In the genomic region with DNA sequence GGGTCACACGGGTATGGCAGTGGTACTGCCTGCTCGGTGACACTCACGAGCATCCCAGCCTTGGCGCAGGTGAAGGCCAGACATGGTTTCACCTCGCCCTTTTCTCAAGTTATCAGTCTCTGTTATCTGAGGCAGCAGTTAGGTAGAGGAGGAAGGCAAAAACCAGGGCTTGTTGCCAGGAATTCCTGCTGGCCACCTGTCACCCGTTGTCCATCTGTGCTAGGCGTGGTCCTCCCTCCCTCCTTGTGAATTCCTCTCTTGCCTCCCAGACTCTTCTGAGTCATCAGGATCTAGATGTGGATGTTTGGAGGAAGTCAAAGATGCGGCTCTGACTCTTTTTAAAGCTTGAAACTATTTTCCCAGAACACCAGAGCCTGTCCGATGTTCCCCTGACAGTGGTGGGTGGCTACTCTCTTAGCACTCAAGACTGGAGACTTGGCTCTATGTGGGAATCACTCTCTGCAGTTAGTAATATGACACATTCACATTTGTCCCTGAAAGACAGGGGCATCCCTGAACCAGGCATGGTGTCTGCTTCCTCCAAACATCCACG, we compare ENCODE assay signal across 27 mouse cellular contexts. TPM values are rescaled to one million over a fixed set of nuclear protein-coding genes. Genes with fewer than 3 reads are reported as not detected.
DNase-seq lines count a peak whose midpoint lies in the region; ATAC-seq and TF ChIP-seq lines count a peak whose summit lies in the region.
"Had no signal": no experiment of that assay in that cellular context is flagged by ENCODE, and none has a peak within 500 bp of the region (broad histone marks: within the 10 kb centered on the region; RNA-seq: fewer than 3 reads in every experiment).

No protein-coding gene starts in this region.

- H3K9ac ChIP-seq in ES-Bruce4 (ENCODE audit: low read depth, poor library complexity, severe bottlenecking): no peak overlapping the region
- H3K9ac ChIP-seq in kidney, embryonic 14.5 days (ENCODE audit: low read depth, low read length): no peak overlapping the region
- H3K9ac ChIP-seq: embryonic facial prominence, embryonic 12.5 days; hindbrain, embryonic 13.5 days; neural tube, embryonic 13.5 days had no signal

- 81% methylated on average over 10 of the region's 10 CpGs for WGBS in kidney, embryonic 14.5 days
- 74% methylated on average over 10 of the region's 10 CpGs for WGBS in heart, embryonic 10.5 days

- intact Hi-C loops in left cerebral cortex, postnatal 25 days (cut with DNase I): no loop called here
- intact Hi-C loops in left cerebral cortex, postnatal 10 days (cut with DNase I): loop anchor here (10.0 kb wide), 1 partner anchor 143 kb away; a partner anchor contains a TSS

- no peaks in the 10 kb centered on the region for H3K36me3 ChIP-seq in ES-Bruce4 (ENCODE audit: control insufficient read depth, insufficient read depth, low read length, poor library complexity, severe bottlenecking)
- H3K36me3 ChIP-seq in kidney, embryonic 14.5 days (ENCODE audit: control insufficient read depth, insufficient read depth, low read length): no peaks in the 10 kb centered on the region
- no peaks in the 10 kb centered on the region for H3K36me3 ChIP-seq in heart, embryonic 10.5 days
- H3K36me3 ChIP-seq: embryonic facial prominence, embryonic 12.5 days; hindbrain, embryonic 13.5 days; neural tube, embryonic 13.5 days had no signal

- ATAC-seq in kidney, embryonic 14.5 days (ENCODE audit: low FRiP score, low TSS enrichment): no peak
- ATAC-seq: CD4-positive, CD25-positive, alpha-beta regulatory T cell, adult 4 months; forebrain, embryonic 16.5 days had no signal

- no peak overlapping the region for H3K4me3 ChIP-seq in ES-Bruce4 (ENCODE audit: low read depth, low read length)
- no peak overlapping the region for H3K4me3 ChIP-seq in kidney, embryonic 14.5 days (ENCODE audit: low read length)
- H3K4me3 ChIP-seq in heart, embryonic 10.5 days: no peak overlapping the region
- H3K4me3 ChIP-seq: embryonic facial prominence, embryonic 12.5 days; hindbrain, embryonic 13.5 days; neural tube, embryonic 13.5 days had no signal

- peak; percentile 37 to 77 for DNase-seq in left cerebral cortex, postnatal 25 days (ENCODE audit: low spot score in 2 of 2)
- DNase-seq in left cerebral cortex, postnatal 10 days (ENCODE audit: extremely low spot score in 1 of 2, low spot score in 2 of 2): no peak
- DNase-seq in cerebellum, adult 18-20 months: peak; percentile 94
- DNase-seq in cerebellum, postnatal 36 days: peak; percentile 93 to 96
- DNase-seq in kidney, postnatal 36 days: no peak
- DNase-seq in heart, embryonic 10.5 days (ENCODE audit: low spot score): no peak
- DNase-seq: adrenal gland, adult 2 months; gastrocnemius, postnatal 14 days; heart, postnatal 10 days; kidney, adult 11 months; kidney, postnatal 14 days; layer of hippocampus, adult 9-11 months; lung, adult 18-20 months; thymus, postnatal 36 days had no signal

- H3K4me2 ChIP-seq in kidney, embryonic 14.5 days (replicated peaks; ENCODE audit: low read depth, low read length): no peak overlapping the region
- H3K4me2 ChIP-seq: embryonic facial prominence, embryonic 12.5 days; hindbrain, embryonic 13.5 days; neural tube, embryonic 13.5 days had no signal

- H3K4me1 ChIP-seq in ES-Bruce4 (ENCODE audit: control insufficient read depth, insufficient read depth, low read length): no peaks in the 10 kb centered on the region
- no peaks in the 10 kb centered on the region for H3K4me1 ChIP-seq in kidney, embryonic 14.5 days (ENCODE audit: control insufficient read depth, insufficient read depth, low read length)
- H3K4me1 ChIP-seq in heart, embryonic 10.5 days: peaks cover 6% of the 10 kb centered on the region; the same call in 1 of the 2 replicates
- H3K4me1 ChIP-seq: hindbrain, embryonic 13.5 days had no signal

- 0 out of 2 replicates have a peak, but pooled peaks have one; percentile 36 for TF ChIP-seq EP300 in ES-Bruce4 (IDR thresholded peaks at IDR 0.05; ENCODE audit: insufficient read depth, low read depth, low read length)

- no peaks in the 10 kb centered on the region for H3K27me3 ChIP-seq in ES-Bruce4 (ENCODE audit: control insufficient read depth, insufficient read depth, low read length, poor library complexity, severe bottlenecking)
- no peaks in the 10 kb centered on the region for H3K27me3 ChIP-seq in kidney, embryonic 14.5 days (ENCODE audit: control insufficient read depth, insufficient read depth, low read length)
- H3K27me3 ChIP-seq in heart, embryonic 10.5 days (ENCODE audit: insufficient read depth, poor library complexity, severe bottlenecking): peaks cover 9% of the 10 kb centered on the region; the same call in 1 of the 2 replicates
- H3K27me3 ChIP-seq: embryonic facial prominence, embryonic 12.5 days; hindbrain, embryonic 13.5 days; neural tube, embryonic 13.5 days had no signal

- TF ChIP-seq CTCF in ES-Bruce4 (IDR thresholded peaks at IDR 0.05; ENCODE audit: low read depth, low read length): no peak

- TF ChIP-seq POLR2A in ES-Bruce4 (IDR thresholded peaks at IDR 0.05; ENCODE audit: insufficient read depth, low read length): no peak

- no peaks in the 10 kb centered on the region for H3K9me3 ChIP-seq in ES-Bruce4 (replicated peaks; ENCODE audit: control insufficient read depth, insufficient read depth, low read length, poor library complexity, severe bottlenecking)
- H3K9me3 ChIP-seq in kidney, embryonic 14.5 days (ENCODE audit: control insufficient read depth, low read length): no peaks in the 10 kb centered on the region
- H3K9me3 ChIP-seq in heart, embryonic 10.5 days: no peaks in the 10 kb centered on the region
- H3K9me3 ChIP-seq: embryonic facial prominence, embryonic 12.5 days; hindbrain, embryonic 13.5 days; neural tube, embryonic 13.5 days had no signal

- H3K27ac ChIP-seq in ES-Bruce4 (ENCODE audit: insufficient read depth, low read length): no peak overlapping the region
- no peak overlapping the region for H3K27ac ChIP-seq in kidney, embryonic 14.5 days (ENCODE audit: low read depth, low read length)
- no peak overlapping the region for H3K27ac ChIP-seq in heart, embryonic 10.5 days
- H3K27ac ChIP-seq: embryonic facial prominence, embryonic 12.5 days; hindbrain, embryonic 13.5 days; neural tube, embryonic 13.5 days had no signal

RNA-seq across cellular contexts. Expression of a gene that starts 1.9 kb away (rescaled TPM):
- total RNA-seq in left cerebral cortex, postnatal 25 days (2021): not detected
- total RNA-seq in left cerebral cortex, postnatal 10 days (2021): not detected
- polyA plus RNA-seq in ES-Bruce4 (2011; ENCODE audit: insufficient read depth, insufficient read length, low read depth, missing spikeins): not detected in 2 replicates
- polyA plus RNA-seq in kidney, embryonic 14.5 days (2014; fragmentation: Nextera tagmentation; extraction: Ambion mirVana): not detected in 2 replicates
- 0.50 TPM in 1 of 2 replicates, not detected in the other for polyA plus RNA-seq in heart, embryonic 10.5 days (2016; fragmentation: Nextera tagmentation; extraction: Ambion mirVana)
- total RNA-seq: adrenal gland, adult 2 months; gastrocnemius, postnatal 14 days; heart, postnatal 10 days; left cerebral cortex, postnatal 36 days; MEL; monocyte, adult 5-6 weeks had no signal
- polyA plus RNA-seq: CD4-positive, CD25-positive, alpha-beta regulatory T cell, adult 4 months; cortical plate, adult 2 months; embryonic facial prominence, embryonic 12.5 days; forebrain, embryonic 16.5 days had no signal

RNA-seq across cellular contexts. Expression of a gene that starts 12.7 kb away (rescaled TPM):
- not detected for total RNA-seq in left cerebral cortex, postnatal 25 days (2021)
- total RNA-seq in left cerebral cortex, postnatal 10 days (2021): not detected
- polyA plus RNA-seq in ES-Bruce4 (2011; ENCODE audit: insufficient read depth, insufficient read length, low read depth, missing spikeins): not detected in 2 replicates
- polyA plus RNA-seq in kidney, embryonic 14.5 days (2014; fragmentation: Nextera tagmentation; extraction: Ambion mirVana): 0.61 and 1.2 TPM in 2 replicates
- not detected in 2 replicates for polyA plus RNA-seq in heart, embryonic 10.5 days (2016; fragmentation: Nextera tagmentation; extraction: Ambion mirVana)
- total RNA-seq: adrenal gland, adult 2 months; gastrocnemius, postnatal 14 days; heart, postnatal 10 days; left cerebral cortex, postnatal 36 days; MEL; monocyte, adult 5-6 weeks had no signal
- polyA plus RNA-seq: adrenal gland, adult 2 months; brain, embryonic 14.5 days; CD4-positive, CD25-positive, alpha-beta regulatory T cell, adult 4 months; cortical plate, adult 2 months; embryonic facial prominence, embryonic 12.5 days; forebrain, embryonic 16.5 days; hindbrain, embryonic 13.5 days; liver, adult 2 months; neural tube, embryonic 13.5 days had no signal

RNA-seq across cellular contexts. Expression of a gene that starts 33.7 kb away (rescaled TPM):
- total RNA-seq in left cerebral cortex, postnatal 25 days (2021): not detected
- total RNA-seq in left cerebral cortex, postnatal 10 days (2021): not detected
- not detected in 2 replicates for polyA plus RNA-seq in ES-Bruce4 (2011; ENCODE audit: insufficient read depth, insufficient read length, low read depth, missing spikeins)
- not detected in 2 replicates for polyA plus RNA-seq in kidney, embryonic 14.5 days (2014; fragmentation: Nextera tagmentation; extraction: Ambion mirVana)
- 0.33 TPM in 1 of 2 replicates, not detected in the other for polyA plus RNA-seq in heart, embryonic 10.5 days (2016; fragmentation: Nextera tagmentation; extraction: Ambion mirVana)
- total RNA-seq: adrenal gland, adult 2 months; gastrocnemius, postnatal 14 days; heart, postnatal 10 days; left cerebral cortex, postnatal 36 days; liver, adult 2 months; MEL; monocyte, adult 5-6 weeks had no signal
- polyA plus RNA-seq: brain, embryonic 14.5 days; CD4-positive, CD25-positive, alpha-beta regulatory T cell, adult 4 months; cortical plate, adult 2 months; embryonic facial prominence, embryonic 12.5 days; forebrain, embryonic 16.5 days; hindbrain, embryonic 13.5 days; neural tube, embryonic 13.5 days had no signal

Comparison
In these comparisons a context has a peak if more than half of its experiments do, and no peak if none do; other contexts are left out.
1. DNase-seq: peak in left cerebral cortex, postnatal 25 days (2 of 2), cerebellum, adult 18-20 months (2 of 2) and cerebellum, postnatal 36 days (2 of 2); none in left cerebral cortex, postnatal 10 days (0 of 2), kidney, postnatal 36 days (0 of 2) and heart, embryonic 10.5 days (single experiment).